Mouse (Mus musculus) stomach, postnatal 0 days (tissue): ENCODE results near the gene Nufip2. TPM values are rescaled to one million over a fixed set of nuclear protein-coding genes. Genes with fewer than 3 reads are reported as not detected.

ENCODE experiments used
- ATAC-seq: fragments of 200-750 bp; cut with Nextera tagmentation; 2 replicates; pipeline ENCODE4 v1.8.0; 2017; ENCODE audit not compliant: low FRiP score, low TSS enrichment
- DNase-seq: peaks from one replicate; pipeline ENCODE4 v3.0.0-alpha.2; 2016; ENCODE audit warnings: low spot score
- H3K27ac ChIP-seq: fragments of 300-500 bp; sonication (generic); replicated peaks from 2 replicates; pipeline ENCODE4 v1.5.1; 2014; ENCODE audit warnings: mild to moderate bottlenecking, control low read depth
- H3K27me3 ChIP-seq: fragments of 300-500 bp; sonication (generic); 2 replicates; pipeline ENCODE4 v1.6.1; 2014; ENCODE audit warnings: low read length; ENCODE audit not compliant: control insufficient read depth, insufficient read depth
- H3K36me3 ChIP-seq: fragments of 300-500 bp; sonication (generic); 2 replicates; pipeline ENCODE4 v1.6.1; 2014; ENCODE audit warnings: low read length, mixed read lengths; ENCODE audit not compliant: control insufficient read depth, insufficient read depth
- H3K4me1 ChIP-seq: fragments of 300-500 bp; sonication (generic); replicated peaks from 2 replicates; pipeline ENCODE4 v1.6.1; 2014; ENCODE audit warnings: antibody characterized with exemption; ENCODE audit not compliant: control insufficient read depth, insufficient read depth
- H3K4me2 ChIP-seq: fragments of 300-500 bp; sonication (generic); replicated peaks from 2 replicates; pipeline ENCODE4 v1.6.1; 2014; ENCODE audit warnings: low read depth, mild to moderate bottlenecking, control low read depth, moderate library complexity
- H3K4me3 ChIP-seq: fragments of 300-500 bp; sonication (generic); 2 replicates; pipeline ENCODE4 v1.5.1; 2014; ENCODE audit warnings: low read depth, low read length, control low read depth
- H3K9ac ChIP-seq: fragments of 300-500 bp; sonication (generic); 2 replicates; pipeline ENCODE4 v1.6.1; 2014; ENCODE audit warnings: mild to moderate bottlenecking, low read length, control low read depth, mixed read lengths
- H3K9me3 ChIP-seq: fragments of 300-500 bp; sonication (generic); 2 replicates; pipeline ENCODE4 v1.6.1; 2016; ENCODE audit warnings: low read length; ENCODE audit not compliant: control insufficient read depth
- CTCF ChIP-seq: IDR thresholded peaks from 2 replicates; pipeline ENCODE4 v1.5.1; 2016; ENCODE audit warnings: antibody characterized with exemption, low read depth, mild to moderate bottlenecking, moderate library complexity
- EP300 ChIP-seq: optimal IDR thresholded peaks from 2 replicates; pipeline ENCODE3; 2016; ENCODE audit warnings: antibody characterized with exemption
- WGBS: fragments of 180-500 bp; shearing (Covaris S2); extraction: QIAGEN DNeasy Blood & Tissue Kit; methylation state at CpG from one replicate; pipeline ENCODE4 v1.1.7; 2014; 5-methylcytosine and 5-hydroxymethylcytosine counted together
- polyA plus RNA-seq: library from polyadenylated mRNA; unstranded; fragments of >200 nt; fragmentation: Nextera tagmentation; extraction: Ambion mirVana; gene quantifications from 2 replicates; pipeline ENCODE4 v1.2.1, GENCODE M21; 2015

Gene Nufip2
- polyA plus RNA-seq, 1 experiment from 2014 or later: 2.8 TPM

GRCm38 (mm10) chr11:77693026-77693425 lies 7.1 kb downstream of the Nufip2 start:
- peaks cover 6% of the 10 kb centered on the region; the same call in 1 of the 2 replicates for H3K36me3 ChIP-seq
- no peak overlapping the region for H3K4me3 ChIP-seq
- H3K4me1 ChIP-seq: no peaks in the 10 kb centered on the region
- H3K9ac ChIP-seq: no peak overlapping the region
- no peaks in the 10 kb centered on the region for H3K27me3 ChIP-seq
- no peaks in the 10 kb centered on the region for H3K9me3 ChIP-seq
- no peak for ATAC-seq
- no peak for TF ChIP-seq EP300
- no peak for TF ChIP-seq CTCF
- WGBS: 89% methylated on average over 3 of the region's 3 CpGs
- H3K27ac ChIP-seq: no peak overlapping the region
- DNase-seq: no peak
- H3K4me2 ChIP-seq: no peak overlapping the region

GRCm38 (mm10) chr11:77697232-77697631 lies 11.3 kb downstream of the Nufip2 start:
- Histone ChIP-seq H3K4me1 (no peaks in the 10 kb centered on the region), H3K4me3 (no peak overlapping the region), H3K4me2 (no peak overlapping the region), H3K9me3 (no peaks in the 10 kb centered on the region), H3K27me3 (no peaks in the 10 kb centered on the region), H3K9ac (no peak overlapping the region), H3K27ac (no peak overlapping the region), H3K36me3 (peaks cover 6% of the 10 kb centered on the region; the same call in 1 of the 2 replicates)
- TF ChIP-seq CTCF: peak; percentile 14; the same call in 1 of the 2 replicates
- no peak for TF ChIP-seq EP300
- DNase-seq (no peak), ATAC-seq (no peak)
- 58% methylated on average over 2 of the region's 2 CpGs for WGBS

- no peak for ATAC-seq
These were observed 20.0 kb downstream of the Nufip2 start for GRCm38 (mm10) chr11:77705920-77706319.

GRCm38 (mm10) chr11:77709039-77709438 lies 23.1 kb downstream of the Nufip2 start:
- TF ChIP-seq CTCF: no peak
- no peak for TF ChIP-seq EP300
- DNase-seq: no peak
- Histone ChIP-seq H3K36me3 (peaks cover 5% of the 10 kb centered on the region; the same call in 1 of the 2 replicates), H3K27ac (no peak overlapping the region), H3K27me3 (no peaks in the 10 kb centered on the region), H3K9me3 (no peaks in the 10 kb centered on the region), H3K4me1 (no peaks in the 10 kb centered on the region), H3K4me2 (no peak overlapping the region), H3K9ac (no peak overlapping the region), H3K4me3 (no peak overlapping the region)
- no peak for ATAC-seq
- 69% methylated on average over 3 of the region's 3 CpGs for WGBS

More at GRCm38 (mm10) chr11:77705920-77706319, 20.0 kb downstream of the Nufip2 start:
- Histone ChIP-seq H3K27ac (no peak overlapping the region), H3K4me1 (no peaks in the 10 kb centered on the region), H3K4me3 (no peak overlapping the region), H3K27me3 (no peaks in the 10 kb centered on the region), H3K9ac (no peak overlapping the region), H3K4me2 (no peak overlapping the region), H3K36me3 (peaks cover 5% of the 10 kb centered on the region; the same call in 1 of the 2 replicates), H3K9me3 (no peaks in the 10 kb centered on the region)
- WGBS: 83% methylated on average over 3 of the region's 3 CpGs
- DNase-seq: no peak
- TF ChIP-seq CTCF (no peak), EP300 (no peak)

GRCm38 (mm10) chr11:77713736-77714135 lies 27.8 kb downstream of the Nufip2 start:
- ATAC-seq (no peak), DNase-seq (no peak)
- Histone ChIP-seq H3K27me3 (no peaks in the 10 kb centered on the region), H3K4me1 (no peaks in the 10 kb centered on the region), H3K4me3 (no peak overlapping the region), H3K9ac (no peak overlapping the region), H3K36me3 (peaks cover 5% of the 10 kb centered on the region; the same call in 1 of the 2 replicates), H3K4me2 (no peak overlapping the region), H3K27ac (no peak overlapping the region), H3K9me3 (no peaks in the 10 kb centered on the region)
- TF ChIP-seq CTCF (no peak), EP300 (no peak)
- 91% methylated on average over 3 of the region's 3 CpGs for WGBS

- 99% methylated on average over 2 of the region's 2 CpGs for WGBS
- Histone ChIP-seq H3K27me3 (no peaks in the 10 kb centered on the region), H3K36me3 (no peaks in the 10 kb centered on the region), H3K9ac (no peak overlapping the region), H3K4me1 (no peaks in the 10 kb centered on the region), H3K27ac (no peak overlapping the region), H3K4me2 (no peak overlapping the region), H3K9me3 (no peaks in the 10 kb centered on the region), H3K4me3 (no peak overlapping the region)
- ATAC-seq: no peak
- TF ChIP-seq CTCF (no peak), EP300 (no peak)
- no peak for DNase-seq
These were observed 33.1 kb downstream of the Nufip2 start for GRCm38 (mm10) chr11:77719055-77719454.
